Mouse (Mus musculus): ENCODE measurements around the gene Rfx4.

The Rfx4 gene

DNA sequence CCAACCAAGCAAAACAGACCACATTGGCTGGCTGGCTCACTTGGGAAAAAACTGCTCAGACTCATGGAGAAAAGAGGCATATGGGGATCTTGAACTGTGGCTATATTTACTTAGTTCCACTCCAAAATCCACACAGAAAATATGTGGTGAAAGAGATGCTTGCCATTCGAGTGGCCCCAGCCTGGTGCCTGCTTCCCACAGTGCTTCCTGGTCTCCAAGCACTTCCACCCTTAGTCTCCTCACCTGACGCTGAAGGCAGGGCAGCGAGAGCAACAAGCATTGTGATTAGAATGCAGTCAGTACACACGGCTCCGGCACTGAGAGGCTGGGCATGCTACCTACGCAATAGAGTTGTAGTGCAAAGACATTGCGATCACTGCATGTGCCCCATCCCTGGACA lies 111.7 kb downstream of the Rfx4 start:
- no peak for DNase-seq (ENCODE audit: low spot score in 2 of 2)

DNA sequence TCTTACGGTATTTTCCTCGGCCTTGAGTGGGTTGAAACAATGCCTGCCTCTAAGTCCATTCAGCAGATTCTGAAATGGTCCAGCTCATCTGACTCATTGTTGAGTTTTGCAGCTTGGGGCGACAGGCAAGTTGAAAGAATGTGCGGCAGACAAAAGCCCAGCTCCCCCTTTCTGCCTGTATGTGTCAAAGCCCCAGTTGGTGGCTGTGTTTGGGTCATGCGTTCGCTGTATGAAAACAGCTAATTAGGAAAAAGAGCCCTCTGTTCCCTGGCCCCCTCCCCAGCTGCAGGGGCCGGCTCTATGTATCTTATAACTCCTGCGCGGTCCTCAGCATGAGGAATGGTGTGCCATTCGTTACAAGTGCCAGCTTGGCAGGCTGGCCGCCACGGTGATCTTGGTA lies 115.4 kb downstream of the Rfx4 start:
- no peak for DNase-seq (ENCODE audit: low spot score in 2 of 2)

DNA sequence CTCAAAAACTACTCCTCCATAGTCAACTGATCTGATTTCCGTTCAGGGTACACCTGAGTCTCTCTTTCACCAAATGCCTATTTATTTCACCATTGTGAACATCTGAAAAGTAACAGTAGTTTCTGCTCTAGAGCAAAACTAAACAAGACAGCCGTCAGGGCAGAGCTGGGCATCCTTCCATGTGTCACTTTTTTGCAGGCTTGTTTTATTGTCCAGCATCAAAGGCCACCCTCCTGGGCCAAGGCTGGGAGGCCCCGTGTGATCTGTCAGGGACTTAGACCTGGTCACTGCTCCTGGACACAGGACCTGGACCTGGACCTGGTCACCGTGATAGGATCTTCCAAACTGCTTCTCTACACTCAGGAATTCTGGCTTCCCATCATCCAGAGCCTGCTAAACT lies 116.1 kb downstream of the Rfx4 start:
- no peak for DNase-seq (ENCODE audit: low spot score in 2 of 2)

GRCm38 (mm10) chr10:84879823-84880571 lies 124.1 kb downstream of the Rfx4 start:
- DNase-seq (ENCODE audit: low spot score in 2 of 2), result no peak

- no peak for DNase-seq (ENCODE audit: low spot score in 2 of 2)
Measured at GRCm38 (mm10) chr10:84882528-84882927, 126.7 kb downstream of the Rfx4 start.

DNA sequence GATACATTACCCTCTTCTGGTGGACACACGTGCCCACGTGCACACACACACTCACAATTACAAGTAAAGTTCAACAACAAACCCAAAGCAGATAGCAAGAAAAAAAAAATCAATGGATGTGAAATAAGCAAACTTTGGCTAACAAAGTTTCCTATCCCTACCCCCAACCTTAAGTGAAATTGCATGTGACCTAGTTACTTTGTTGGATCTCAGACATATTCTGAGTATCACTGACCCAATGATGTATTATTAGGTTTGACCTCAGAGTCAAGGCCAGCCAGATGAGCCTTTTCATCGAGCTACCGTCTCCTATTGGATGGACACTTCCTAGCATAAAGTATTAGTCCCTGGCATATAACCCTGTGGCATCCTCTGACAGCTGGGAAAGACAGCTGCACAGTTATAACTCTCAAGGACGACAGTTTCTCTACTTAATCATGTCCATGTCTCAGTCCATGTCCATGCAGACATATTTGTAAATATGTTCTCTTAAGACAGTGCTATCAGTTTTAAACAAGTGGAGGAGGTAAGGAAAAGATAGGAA lies 129.6 kb downstream of the Rfx4 start:
- DNase-seq (ENCODE audit: low spot score in 2 of 2), result no peak

- peak in 1 of 2 experiments; percentile 4 for DNase-seq (ENCODE audit: low spot score in 2 of 2)
Measured at GRCm38 (mm10) chr10:84886221-84886627, 130.4 kb downstream of the Rfx4 start.

DNA sequence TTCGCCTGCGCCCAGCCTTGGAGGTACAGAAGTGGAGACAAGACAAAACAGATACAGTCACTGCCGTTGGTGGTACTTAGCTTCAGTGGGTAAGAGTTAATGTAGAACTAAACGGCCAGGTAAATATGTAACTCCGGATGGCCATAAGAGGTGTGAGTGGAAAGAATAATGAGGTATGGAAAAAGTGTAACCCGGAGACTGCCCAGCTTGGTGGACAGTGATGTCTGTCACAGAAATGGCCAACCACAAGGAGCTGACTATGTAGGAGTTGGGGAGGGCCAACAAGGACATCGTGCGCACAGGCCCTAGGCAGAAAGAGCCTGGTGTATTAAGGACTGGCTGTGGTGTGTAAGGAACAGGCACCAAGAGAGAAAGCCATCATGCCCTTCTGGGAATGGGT lies 130.9 kb downstream of the Rfx4 start:
- DNase-seq (ENCODE audit: low spot score in 2 of 2), result no peak

- no peak for DNase-seq (ENCODE audit: low spot score in 2 of 2)
Measured at GRCm38 (mm10) chr10:84889096-84889846, 133.4 kb downstream of the Rfx4 start.

DNA sequence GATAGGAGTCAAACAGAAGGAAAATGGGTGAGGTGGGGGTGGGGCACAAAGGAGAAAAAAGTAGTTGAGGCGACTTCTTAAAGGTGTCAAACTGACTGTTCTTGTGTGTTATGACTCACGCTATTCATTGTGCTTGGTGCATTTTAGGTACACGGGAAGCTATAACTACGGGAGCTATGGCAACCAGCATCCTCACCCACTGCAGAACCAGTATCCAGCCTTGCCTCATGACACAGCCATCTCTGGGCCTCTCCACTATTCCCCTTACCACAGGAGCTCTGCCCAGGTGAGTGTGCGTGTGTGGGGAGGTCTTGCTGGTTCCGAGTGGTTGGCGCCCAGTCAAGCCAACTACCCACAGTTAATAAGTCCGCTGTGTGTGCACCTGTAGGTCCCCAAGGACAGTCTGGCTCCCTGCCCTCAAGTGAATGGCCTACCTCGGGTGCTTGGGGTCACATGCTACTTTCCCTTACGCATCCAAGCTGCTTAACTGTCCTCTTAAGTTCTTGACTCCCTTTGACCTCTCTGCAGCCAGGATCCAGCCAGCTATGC lies 140.0 kb downstream of the Rfx4 start:
- no peak for DNase-seq (ENCODE audit: low spot score in 2 of 2)

GRCm38 (mm10) chr10:84896941-84897930 lies 141.4 kb downstream of the Rfx4 start:
- DNase-seq (ENCODE audit: low spot score in 2 of 2), result no peak

GRCm38 (mm10) chr10:84898144-84898979 lies 142.5 kb downstream of the Rfx4 start:
- DNase-seq (ENCODE audit: low spot score in 2 of 2), result no peak

DNA sequence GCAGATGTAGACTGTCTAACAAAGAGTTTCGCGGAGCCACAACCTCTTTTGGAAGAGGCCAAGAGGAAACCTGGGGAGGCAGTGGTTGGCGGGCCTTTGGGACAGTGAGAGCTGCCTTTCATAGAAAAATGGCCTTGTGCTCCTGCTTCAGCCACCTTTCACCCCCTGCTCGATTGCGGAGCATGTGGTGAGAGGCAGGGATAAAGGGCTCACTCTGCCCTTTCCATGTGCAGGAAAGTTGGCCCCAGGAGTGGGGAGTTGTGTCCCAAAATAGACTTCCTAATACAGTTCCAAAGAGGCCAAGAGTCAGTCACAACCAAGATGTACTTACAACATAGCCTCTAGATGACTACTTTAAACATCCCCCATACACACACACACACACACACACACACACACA lies 145.8 kb downstream of the Rfx4 start:
- DNase-seq (ENCODE audit: low spot score in 2 of 2), result peak in 1 of 2 experiments; percentile 20

GRCm38 (mm10) chr10:84902213-84902612 lies 146.4 kb downstream of the Rfx4 start:
- DNase-seq (ENCODE audit: low spot score in 2 of 2), result no peak

GRCm38 (mm10) chr10:84903307-84903706 lies 147.4 kb downstream of the Rfx4 start:
- DNase-seq (ENCODE audit: low spot score in 2 of 2), result peak in 1 of 2 experiments; percentile 53

GRCm38 (mm10) chr10:84903742-84904141 lies 147.9 kb downstream of the Rfx4 start:
- no peak for DNase-seq (ENCODE audit: low spot score in 2 of 2)

DNA sequence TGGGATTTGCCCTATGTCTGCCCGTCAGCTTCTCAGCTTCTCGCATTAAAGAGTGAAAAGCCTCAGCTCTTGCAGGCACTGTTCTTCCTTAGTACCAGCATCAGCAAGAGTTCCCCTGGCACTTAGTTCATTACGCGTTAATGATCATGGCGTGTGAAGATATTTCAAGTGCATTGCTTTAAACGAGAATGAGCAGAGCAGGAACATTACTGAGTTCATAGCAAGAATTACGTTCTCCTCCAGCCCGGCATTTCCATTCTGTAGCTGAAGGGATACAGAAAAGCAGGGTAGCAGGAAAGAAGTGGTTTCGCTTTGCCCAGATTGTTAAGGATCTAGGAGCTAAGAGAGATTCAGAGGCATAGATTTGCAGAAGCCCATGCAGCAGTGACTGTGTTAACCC lies 151.0 kb downstream of the Rfx4 start:
- no peak for DNase-seq (ENCODE audit: low spot score in 2 of 2)

DNA sequence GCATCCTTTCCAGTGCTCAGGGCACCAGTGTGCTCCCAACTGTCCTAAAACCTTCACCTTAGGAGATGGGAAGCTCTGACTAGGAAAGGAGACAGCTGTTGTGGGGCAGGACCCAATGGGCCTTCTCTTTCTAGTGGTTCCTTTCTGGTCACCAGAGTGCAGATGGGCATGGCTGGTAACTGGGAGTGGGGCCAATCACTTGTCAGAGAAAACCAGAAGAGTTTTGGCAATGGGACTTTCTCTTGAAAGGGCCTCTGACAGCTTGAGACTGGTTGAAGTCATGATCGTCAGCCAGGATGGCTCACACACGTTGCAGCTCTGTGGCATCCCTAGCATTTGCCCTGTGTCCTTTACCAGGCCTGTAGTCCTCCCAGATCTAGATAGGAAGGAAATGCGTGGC lies 152.1 kb downstream of the Rfx4 start:
- no peak for DNase-seq (ENCODE audit: low spot score in 2 of 2)

GRCm38 (mm10) chr10:84908471-84908870 lies 152.6 kb downstream of the Rfx4 start:
- no peak for DNase-seq (ENCODE audit: low spot score in 2 of 2)

DNA sequence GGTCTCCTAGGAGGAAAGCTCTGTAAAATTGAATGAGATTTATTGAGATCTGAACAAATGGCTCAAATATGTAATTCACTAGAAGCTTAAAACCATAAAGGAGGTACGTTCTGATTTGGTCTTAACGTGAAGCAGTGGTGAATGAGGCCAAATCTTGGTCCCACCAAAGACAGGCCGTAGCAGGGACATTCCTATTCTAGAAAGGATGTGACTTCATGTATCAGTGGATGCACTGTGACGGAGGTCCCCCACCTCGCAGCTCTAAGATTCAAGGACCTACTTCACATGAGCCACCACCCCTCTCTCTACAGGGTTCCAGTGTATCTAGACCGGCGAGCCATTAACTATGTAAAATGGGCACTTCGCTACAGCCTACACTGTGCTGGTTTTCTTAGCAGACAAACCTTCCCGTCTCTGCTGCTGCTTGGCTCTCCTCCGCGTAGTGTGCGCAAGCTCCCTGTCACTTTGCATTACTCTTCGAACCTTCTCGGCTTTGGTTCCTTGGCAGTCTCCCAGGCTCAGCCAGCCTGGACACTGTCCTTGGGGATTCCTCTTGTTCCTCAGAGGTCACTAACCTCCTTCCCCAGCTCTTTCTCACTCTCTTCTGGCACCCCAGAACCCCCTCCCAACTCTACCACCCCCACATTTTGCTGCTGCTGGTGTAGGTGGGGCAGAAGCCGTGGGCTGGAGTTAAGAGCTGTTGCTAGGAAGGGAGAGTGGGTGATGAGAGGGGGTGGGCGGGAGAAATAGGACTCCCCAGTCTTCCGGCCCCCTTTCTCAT lies 153.3 kb downstream of the Rfx4 start:
- DNase-seq (ENCODE audit: low spot score in 2 of 2), result peak in 1 of 2 experiments; percentile 47

Data from urinary bladder, postnatal 36 days (tissue).